Mouse (Mus musculus) megakaryocyte, embryonic 14.5 days (primary cell): ENCODE measurements around the gene Tmem88. TPM values are rescaled to one million over a fixed set of nuclear protein-coding genes. Genes with fewer than 3 reads are reported as not detected.
"Not testable (repeated sequence)": the region's sequence is repeated elsewhere in the genome, so short reads cannot be mapped to it uniquely, and the experiment has no call there.

Source experiments
- H3K27me3 ChIP-seq: replicated peaks from 2 replicates; pipeline ENCODE3; 2012; ENCODE audit warnings: inconsistent platforms
- H3K36me3 ChIP-seq: replicated peaks from 2 replicates; pipeline ENCODE3; 2012; ENCODE audit warnings: low read length, inconsistent platforms, mixed read lengths
- H3K4me1 ChIP-seq: 2 replicates; pipeline ENCODE4 v1.6.1; 2012; ENCODE audit warnings: inconsistent platforms
- H3K4me3 ChIP-seq: replicated peaks from 2 replicates; pipeline ENCODE3; 2012; ENCODE audit warnings: moderate library complexity, mild to moderate bottlenecking, inconsistent platforms
- H3K9me3 ChIP-seq: 2 replicates; pipeline ENCODE4 v1.6.1; 2012; ENCODE audit warnings: inconsistent platforms
- FLI1 ChIP-seq: IDR thresholded peaks from 2 replicates; pipeline ENCODE4 v1.6.1; 2012; ENCODE audit warnings: low read length, inconsistent platforms, mixed read lengths
- GATA1 ChIP-seq: IDR thresholded peaks from 3 replicates; pipeline ENCODE4 v1.6.1; 2012; ENCODE audit warnings: mixed read lengths, low read length, inconsistent platforms, borderline replicate concordance
- polyA plus RNA-seq: library from polyadenylated mRNA; stranded (reverse); fragments of >175 nt; gene quantifications from 2 replicates; pipeline ENCODE4 v1.2.3, GENCODE M21; 2012; ENCODE audit warnings: low replicate concordance; ENCODE audit not compliant: insufficient read depth

Gene Tmem88
- polyA plus RNA-seq, 1 experiment, result 0.35 TPM

GRCm38 (mm10) chr11:69396772-69397171 is 1.3 kb downstream of the Tmem88 start:
- TF ChIP-seq FLI1, result no peak
- no peak for TF ChIP-seq GATA1
- H3K36me3 ChIP-seq, result peaks cover 44% of the 10 kb centered on the region
- H3K27me3 ChIP-seq, result no peaks in the 10 kb centered on the region
- H3K4me3 ChIP-seq, result peak overlapping the region; percentile 100
- H3K9me3 ChIP-seq, result no peaks in the 10 kb centered on the region
- peaks cover 45% of the 10 kb centered on the region for H3K4me1 ChIP-seq

DNA sequence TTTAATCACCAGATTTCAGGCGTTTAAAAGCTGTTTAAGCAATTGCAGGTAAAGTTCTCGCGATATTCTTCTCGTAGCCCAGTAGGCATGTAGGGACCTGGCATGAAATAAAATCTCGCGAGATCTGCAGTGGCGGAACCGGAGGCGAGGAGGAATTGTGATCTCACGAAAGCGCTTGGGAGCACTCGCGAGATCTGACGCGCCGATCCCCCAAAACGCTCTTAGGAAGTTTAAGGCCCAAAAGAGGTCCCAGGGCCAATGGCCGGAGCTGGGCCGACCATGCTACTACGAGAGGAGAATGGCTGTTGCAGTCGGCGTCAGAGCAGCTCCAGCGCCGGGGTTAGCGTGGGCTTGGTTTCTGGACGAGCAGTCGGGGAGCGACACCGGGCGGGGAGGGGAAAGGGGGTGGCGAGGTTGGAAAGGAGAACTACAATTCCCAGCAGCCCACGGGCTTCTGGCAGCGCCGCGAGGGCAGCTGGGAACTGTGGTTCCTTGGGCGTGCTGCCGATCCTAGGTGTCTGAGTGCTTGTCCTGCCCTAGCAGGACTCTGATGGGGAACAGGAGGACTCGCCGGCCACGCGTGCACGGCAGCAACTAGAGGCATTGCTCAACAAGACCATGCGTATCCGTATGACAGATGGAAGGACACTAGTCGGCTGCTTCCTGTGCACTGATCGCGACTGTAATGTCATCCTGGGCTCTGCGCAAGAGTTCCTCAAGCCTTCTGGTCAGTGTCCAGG is 2.2 kb downstream of the Tmem88 start:
- peaks cover 36% of the 10 kb centered on the region for H3K4me1 ChIP-seq
- no peak for TF ChIP-seq FLI1
- TF ChIP-seq GATA1, result no peak
- H3K9me3 ChIP-seq, result no peaks in the 10 kb centered on the region
- no peaks in the 10 kb centered on the region for H3K27me3 ChIP-seq
- peaks cover 34% of the 10 kb centered on the region for H3K36me3 ChIP-seq
- H3K4me3 ChIP-seq, result peak overlapping the region; percentile 100

DNA sequence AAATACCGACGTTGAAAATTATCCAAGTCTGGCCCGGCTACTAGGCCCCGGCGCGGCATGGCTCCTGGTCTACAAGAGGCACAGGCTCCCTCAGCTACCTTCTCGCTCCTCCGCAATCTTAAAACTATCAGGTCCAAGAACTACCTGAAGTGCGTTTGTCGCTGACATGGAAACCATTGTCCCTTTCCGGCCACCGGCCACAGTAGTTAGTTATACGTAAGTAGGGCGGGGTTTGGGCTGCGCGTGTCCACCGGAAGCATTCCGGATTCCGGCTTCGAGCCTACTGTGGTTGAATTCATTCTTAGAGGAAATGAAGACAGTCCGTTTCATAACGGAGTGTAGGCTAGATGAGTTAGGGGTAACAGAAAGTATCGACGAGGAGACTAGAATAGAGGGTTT is 2.8 kb downstream of the Tmem88 start, which contains the start of the genes Naa38 and Cyb5d1:
Gene Naa38, plus strand, starts transcription at position 253 of the 399 bp plus-strand sequence.
Gene Cyb5d1, minus strand, starts transcription at position 397 of the 399 bp plus-strand sequence.
- not testable (repeated sequence) for H3K9me3 ChIP-seq, H3K27me3 ChIP-seq
- peak; percentile 61; the same call in 1 of the 2 replicates for TF ChIP-seq FLI1
- Histone ChIP-seq H3K4me1 (peaks cover 37% of the 10 kb centered on the region), H3K36me3 (peaks cover 29% of the 10 kb centered on the region), H3K4me3 (peak within 1 kb of the TSS; percentile 100)

GRCm38 (mm10) chr11:69394591-69395167 is 3.4 kb downstream of the Tmem88 start:
- H3K27me3 ChIP-seq, H3K9me3 ChIP-seq: not testable (repeated sequence)
- H3K4me3 ChIP-seq, result peak overlapping the region; percentile 95
- H3K4me1 ChIP-seq, result peaks cover 34% of the 10 kb centered on the region
- peaks cover 23% of the 10 kb centered on the region for H3K36me3 ChIP-seq

- no peak overlapping the region for H3K4me3 ChIP-seq
- peaks cover 9% of the 10 kb centered on the region for H3K27me3 ChIP-seq
- H3K9me3 ChIP-seq, result no peaks in the 10 kb centered on the region
- peaks cover 19% of the 10 kb centered on the region for H3K4me1 ChIP-seq
- peaks cover 5% of the 10 kb centered on the region for H3K36me3 ChIP-seq
- TF ChIP-seq FLI1 (no peak), GATA1 (no peak)
Observed at GRCm38 (mm10) chr11:69390400-69391034, 7.5 kb downstream of the Tmem88 start.

DNA sequence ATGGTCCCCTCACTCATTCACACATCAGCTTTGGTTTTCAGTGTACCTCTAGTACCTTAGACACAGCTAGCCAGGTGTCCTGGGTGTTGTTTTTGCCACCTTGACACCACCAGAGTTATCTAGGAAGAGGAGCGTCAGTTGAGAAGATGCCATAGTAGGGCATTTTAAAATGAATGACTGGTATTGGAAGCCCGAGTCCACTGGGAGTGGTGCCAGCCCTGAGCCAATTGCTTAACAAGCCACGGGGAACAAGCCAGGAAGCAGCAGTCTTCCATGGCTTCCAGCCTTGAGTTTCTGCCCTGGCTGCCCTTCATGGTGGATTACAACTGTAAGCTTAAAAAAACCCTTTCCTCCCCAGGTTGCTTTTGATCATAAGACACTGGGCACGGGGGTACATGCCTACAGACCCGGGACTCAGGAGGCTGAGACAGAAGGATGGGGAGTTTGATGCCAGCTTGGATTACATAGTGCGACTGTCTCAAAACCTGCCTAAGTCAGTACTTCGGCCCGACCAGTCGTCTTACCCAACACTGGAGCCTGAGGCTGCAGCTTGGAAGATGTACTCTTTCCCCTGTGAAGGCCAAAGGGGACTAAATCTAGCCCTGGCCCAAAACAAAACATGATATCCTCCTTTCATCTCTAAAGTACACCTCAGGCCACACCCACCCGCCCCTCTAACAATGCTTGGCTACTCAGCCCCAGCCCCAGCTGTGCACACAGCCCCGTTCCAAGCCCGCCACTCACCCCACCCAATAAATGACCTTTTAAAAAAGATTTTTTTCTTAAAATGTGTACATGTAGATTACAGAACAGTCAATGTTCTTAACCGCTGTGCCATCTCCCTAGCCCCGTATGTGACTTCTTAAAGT is 8.3 kb downstream of the Tmem88 start:
- H3K36me3 ChIP-seq, result peaks cover 5% of the 10 kb centered on the region
- H3K4me3 ChIP-seq, result no peak overlapping the region
- H3K4me1 ChIP-seq, result peaks cover 19% of the 10 kb centered on the region
- H3K27me3 ChIP-seq, result peaks cover 14% of the 10 kb centered on the region
- no peaks in the 10 kb centered on the region for H3K9me3 ChIP-seq
- TF ChIP-seq GATA1, result no peak
- TF ChIP-seq FLI1, result no peak

GRCm38 (mm10) chr11:69388680-69389079 is 9.4 kb downstream of the Tmem88 start:
- TF ChIP-seq GATA1 (no peak), FLI1 (no peak)

GRCm38 (mm10) chr11:69386758-69387157 is 11.3 kb downstream of the Tmem88 start:
- TF ChIP-seq FLI1 (no peak), GATA1 (no peak)
- Histone ChIP-seq H3K9me3 (no peaks in the 10 kb centered on the region), H3K4me3 (no peak overlapping the region), H3K4me1 (peaks cover 18% of the 10 kb centered on the region), H3K27me3 (peaks cover 33% of the 10 kb centered on the region), H3K36me3 (peaks cover 3% of the 10 kb centered on the region)

More at GRCm38 (mm10) chr11:69388680-69389079, 9.4 kb downstream of the Tmem88 start:
- peaks cover 5% of the 10 kb centered on the region for H3K36me3 ChIP-seq
- H3K9me3 ChIP-seq, result no peaks in the 10 kb centered on the region
- peaks cover 22% of the 10 kb centered on the region for H3K27me3 ChIP-seq
- no peak overlapping the region for H3K4me3 ChIP-seq
- peaks cover 13% of the 10 kb centered on the region; the same call in 1 of the 2 replicates for H3K4me1 ChIP-seq

GRCm38 (mm10) chr11:69384979-69385378 is 13.1 kb downstream of the Tmem88 start:
- H3K36me3 ChIP-seq, result peaks cover 3% of the 10 kb centered on the region
- no peaks in the 10 kb centered on the region for H3K9me3 ChIP-seq
- peaks cover 41% of the 10 kb centered on the region for H3K27me3 ChIP-seq
- H3K4me1 ChIP-seq, result peaks cover 23% of the 10 kb centered on the region
- H3K4me3 ChIP-seq, result no peak overlapping the region
- TF ChIP-seq FLI1, result no peak
- TF ChIP-seq GATA1, result no peak
